ENCODE assay signal across 21 mouse cellular contexts in genomic region chr15:88472351-88473100, GRCm38 (mm10).
DNase-seq lines count a peak whose midpoint lies in the region; ATAC-seq lines count a peak whose summit lies in the region.
"Had no signal": no experiment of that assay in that cellular context is flagged by ENCODE, and none has a peak within 500 bp of the region (broad histone marks: within the 10 kb centered on the region; RNA-seq: fewer than 3 reads in every experiment).

No protein-coding gene starts in this region.

- WGBS in forebrain, embryonic 10.5 days, result 51% methylated on average over 18 of the region's 18 CpGs
- 43% methylated on average over 18 of the region's 18 CpGs for WGBS in forebrain, embryonic 12.5 days
- WGBS in forebrain, embryonic 11.5 days, result 44% methylated on average over 18 of the region's 18 CpGs
- 28% methylated on average over 18 of the region's 18 CpGs for WGBS in forebrain, embryonic 14.5 days
- 67% methylated on average over 18 of the region's 18 CpGs for WGBS in heart, embryonic 11.5 days (ENCODE audit: insufficient replicate concordance)
- 72% methylated on average over 18 of the region's 18 CpGs for WGBS in heart, embryonic 10.5 days
- 70% methylated on average over 18 of the region's 18 CpGs for WGBS in heart, embryonic 12.5 days

- H3K36me3 ChIP-seq in forebrain, embryonic 10.5 days (replicated peaks), result no peaks in the 10 kb centered on the region
- no peaks in the 10 kb centered on the region for H3K36me3 ChIP-seq in forebrain, embryonic 12.5 days (replicated peaks)
- H3K36me3 ChIP-seq in forebrain, embryonic 11.5 days (ENCODE audit: control insufficient read depth, insufficient read depth, low read length), result no peaks in the 10 kb centered on the region
- no peaks in the 10 kb centered on the region for H3K36me3 ChIP-seq in forebrain, embryonic 14.5 days (ENCODE audit: control insufficient read depth, insufficient read depth, low read length)
- no peaks in the 10 kb centered on the region for H3K36me3 ChIP-seq in heart, embryonic 11.5 days (ENCODE audit: control insufficient read depth, insufficient read depth, low read length)
- H3K36me3 ChIP-seq in heart, embryonic 10.5 days, result no peaks in the 10 kb centered on the region
- H3K36me3 ChIP-seq in heart, embryonic 12.5 days, result no peaks in the 10 kb centered on the region
- H3K36me3 ChIP-seq: G1E had no signal

- no peak for ATAC-seq in forebrain, embryonic 12.5 days (ENCODE audit: low FRiP score)
- no peak for ATAC-seq in forebrain, embryonic 11.5 days (replicated peaks; ENCODE audit: low FRiP score)
- no peak for ATAC-seq in forebrain, embryonic 14.5 days
- no peak for ATAC-seq in heart, embryonic 11.5 days (replicated peaks; ENCODE audit: insufficient number of reproducible peaks, low FRiP score, low TSS enrichment)
- no peak for ATAC-seq in heart, embryonic 12.5 days (ENCODE audit: insufficient number of reproducible peaks, low FRiP score)
- ATAC-seq: activated CD4-positive, CD25-positive, alpha-beta regulatory T cell, adult 4 months; CD4-positive, CD25-positive, alpha-beta regulatory T cell, adult 4 months; Patski had no signal

- H3K27ac ChIP-seq in forebrain, embryonic 10.5 days, result peak overlapping the region; percentile 30; the same call in 1 of the 2 replicates
- H3K27ac ChIP-seq in forebrain, embryonic 12.5 days, result no peak overlapping the region
- H3K27ac ChIP-seq in forebrain, embryonic 11.5 days (ENCODE audit: low read depth, low read length), result no peak overlapping the region
- no peak overlapping the region for H3K27ac ChIP-seq in forebrain, embryonic 14.5 days (ENCODE audit: low read depth, low read length)
- no peak overlapping the region for H3K27ac ChIP-seq in heart, embryonic 11.5 days (ENCODE audit: low read depth, low read length)
- H3K27ac ChIP-seq in heart, embryonic 10.5 days, result no peak overlapping the region
- H3K27ac ChIP-seq in heart, embryonic 12.5 days (ENCODE audit: poor library complexity, severe bottlenecking), result no peak overlapping the region

- H3K9ac ChIP-seq in forebrain, embryonic 12.5 days, result no peak overlapping the region
- no peak overlapping the region for H3K9ac ChIP-seq in forebrain, embryonic 11.5 days (ENCODE audit: low read length)
- no peak overlapping the region for H3K9ac ChIP-seq in forebrain, embryonic 14.5 days (ENCODE audit: low read length)
- no peak overlapping the region for H3K9ac ChIP-seq in heart, embryonic 11.5 days (ENCODE audit: low read depth, low read length)
- H3K9ac ChIP-seq in heart, embryonic 12.5 days, result no peak overlapping the region

- no peak for DNase-seq in forebrain, embryonic 10.5 days (ENCODE audit: extremely low spot score, low spot score)
- DNase-seq in forebrain, embryonic 11.5 days (ENCODE audit: low spot score), result peak; percentile 44
- DNase-seq in forebrain, embryonic 14.5 days (ENCODE audit: low spot score), result no peak
- DNase-seq in heart, adult 11 months, result peak; percentile 77
- DNase-seq in heart, embryonic 10.5 days (ENCODE audit: low spot score), result peak; percentile 67
- DNase-seq: adrenal gland, adult 2 months; adrenal gland, adult 8-10 months; adrenal gland, postnatal 10 days; adrenal gland, postnatal 14 days; adrenal gland, postnatal 25 days; adrenal gland, postnatal 36 days; B cell, adult 2 months; cerebellum, adult 11 months; cerebellum, adult 11-12 months had no signal

- no peak overlapping the region for H3K4me2 ChIP-seq in forebrain, embryonic 12.5 days
- no peak overlapping the region for H3K4me2 ChIP-seq in forebrain, embryonic 11.5 days (ENCODE audit: low read depth, low read length, severe bottlenecking)
- H3K4me2 ChIP-seq in forebrain, embryonic 14.5 days (ENCODE audit: low read length), result no peak overlapping the region
- no peak overlapping the region for H3K4me2 ChIP-seq in heart, embryonic 11.5 days
- H3K4me2 ChIP-seq in heart, embryonic 12.5 days, result no peak overlapping the region

- no peak overlapping the region for H3K4me3 ChIP-seq in forebrain, embryonic 10.5 days
- no peak overlapping the region for H3K4me3 ChIP-seq in forebrain, embryonic 12.5 days (replicated peaks)
- no peak overlapping the region for H3K4me3 ChIP-seq in forebrain, embryonic 11.5 days (ENCODE audit: low read depth, low read length)
- H3K4me3 ChIP-seq in forebrain, embryonic 14.5 days (ENCODE audit: low read depth, low read length), result no peak overlapping the region
- no peak overlapping the region for H3K4me3 ChIP-seq in heart, embryonic 11.5 days (ENCODE audit: low read depth, low read length)
- H3K4me3 ChIP-seq in heart, embryonic 10.5 days, result no peak overlapping the region
- no peak overlapping the region for H3K4me3 ChIP-seq in heart, embryonic 12.5 days

- peaks cover 40% of the 10 kb centered on the region for H3K4me1 ChIP-seq in forebrain, embryonic 10.5 days
- H3K4me1 ChIP-seq in forebrain, embryonic 12.5 days, result peaks cover 28% of the 10 kb centered on the region
- H3K4me1 ChIP-seq in forebrain, embryonic 11.5 days (replicated peaks; ENCODE audit: control insufficient read depth, insufficient read depth, low read length), result peaks cover 6% of the 10 kb centered on the region
- H3K4me1 ChIP-seq in forebrain, embryonic 14.5 days (ENCODE audit: control insufficient read depth, insufficient read depth, low read length), result peaks cover 19% of the 10 kb centered on the region
- no peaks in the 10 kb centered on the region for H3K4me1 ChIP-seq in heart, embryonic 11.5 days (ENCODE audit: control insufficient read depth, insufficient read depth, low read length)
- H3K4me1 ChIP-seq in heart, embryonic 10.5 days, result no peaks in the 10 kb centered on the region
- H3K4me1 ChIP-seq in heart, embryonic 12.5 days (replicated peaks), result no peaks in the 10 kb centered on the region

- H3K9me3 ChIP-seq in forebrain, embryonic 10.5 days, result no peaks in the 10 kb centered on the region
- no peaks in the 10 kb centered on the region for H3K9me3 ChIP-seq in forebrain, embryonic 12.5 days
- H3K9me3 ChIP-seq in forebrain, embryonic 11.5 days (ENCODE audit: control insufficient read depth, low read length), result no peaks in the 10 kb centered on the region
- H3K9me3 ChIP-seq in forebrain, embryonic 14.5 days (replicated peaks; ENCODE audit: control insufficient read depth, low read length), result no peaks in the 10 kb centered on the region
- no peaks in the 10 kb centered on the region for H3K9me3 ChIP-seq in heart, embryonic 11.5 days (replicated peaks; ENCODE audit: control insufficient read depth, low read length)
- H3K9me3 ChIP-seq in heart, embryonic 10.5 days, result no peaks in the 10 kb centered on the region
- no peaks in the 10 kb centered on the region for H3K9me3 ChIP-seq in heart, embryonic 12.5 days (replicated peaks)

- peaks cover 50% of the 10 kb centered on the region for H3K27me3 ChIP-seq in forebrain, embryonic 10.5 days (ENCODE audit: poor library complexity, severe bottlenecking)
- peaks cover 41% of the 10 kb centered on the region for H3K27me3 ChIP-seq in forebrain, embryonic 12.5 days
- H3K27me3 ChIP-seq in forebrain, embryonic 11.5 days (ENCODE audit: control insufficient read depth, insufficient read depth, low read length), result peaks cover 2% of the 10 kb centered on the region; the same call in 1 of the 2 replicates
- 0 out of 2 replicates have a peak, but pooled peaks cover 2% of the 10 kb centered on the region for H3K27me3 ChIP-seq in forebrain, embryonic 14.5 days (replicated peaks; ENCODE audit: control insufficient read depth, insufficient read depth, low read length)
- no peaks in the 10 kb centered on the region for H3K27me3 ChIP-seq in heart, embryonic 11.5 days (ENCODE audit: control insufficient read depth, insufficient read depth, low read length)
- H3K27me3 ChIP-seq in heart, embryonic 10.5 days (ENCODE audit: insufficient read depth, poor library complexity, severe bottlenecking), result no peaks in the 10 kb centered on the region; the same call in 1 of the 2 replicates
- no peaks in the 10 kb centered on the region for H3K27me3 ChIP-seq in heart, embryonic 12.5 days (replicated peaks)

Comparison
In these comparisons a context has a peak if more than half of its experiments do, and no peak if none do; other contexts are left out.
1. DNase-seq: peak in forebrain, embryonic 11.5 days (single experiment), heart, adult 11 months (single experiment) and heart, embryonic 10.5 days (single experiment); none in forebrain, embryonic 10.5 days (single experiment) and forebrain, embryonic 14.5 days (single experiment).